Mouse (Mus musculus) limb, embryonic 14.5 days (tissue): ENCODE measurements around the gene Bbs1. TPM values are rescaled to one million over a fixed set of nuclear protein-coding genes. Genes with fewer than 3 reads are reported as not detected.
A peak's percentile ranks its signal among the peaks of the same experiment; 100 is the strongest.
"Not testable (repeated sequence)": the region's sequence is repeated elsewhere in the genome, so short reads cannot be mapped to it uniquely, and the experiment has no call there.

Experiments
- ATAC-seq: fragments of 200-750 bp; cut with Nextera tagmentation; 2 replicates; pipeline ENCODE4 v1.8.0; 2017; ENCODE audit warnings: low read depth, moderate number of reproducible peaks, moderate TSS enrichment; ENCODE audit not compliant: low FRiP score
- DNase-seq: peaks from one replicate; pipeline ENCODE4 v3.0.0-alpha.2; 2015; ENCODE audit warnings: low spot score
- H3K27ac ChIP-seq: fragments of 300-500 bp; sonication (generic); replicated peaks from 2 replicates; pipeline ENCODE4 v1.5.1; 2014; ENCODE audit warnings: low read depth, mild to moderate bottlenecking, low read length, moderate library complexity, mixed read lengths
- H3K27me3 ChIP-seq: fragments of 300-500 bp; sonication (generic); 2 replicates; pipeline ENCODE4 v1.6.1; 2014; ENCODE audit warnings: low read length, mixed read lengths; ENCODE audit not compliant: control insufficient read depth, insufficient read depth
- H3K36me3 ChIP-seq: fragments of 300-500 bp; sonication (generic); 2 replicates; pipeline ENCODE4 v1.6.1; 2014; ENCODE audit warnings: mild to moderate bottlenecking, low read length, moderate library complexity, mixed read lengths; ENCODE audit not compliant: control insufficient read depth, insufficient read depth
- H3K4me1 ChIP-seq: fragments of 300-500 bp; sonication (generic); 2 replicates; pipeline ENCODE4 v1.6.1; 2014; ENCODE audit warnings: antibody characterized with exemption, low read length, mixed read lengths; ENCODE audit not compliant: control insufficient read depth, insufficient read depth
- H3K4me2 ChIP-seq: fragments of 300-500 bp; sonication (generic); replicated peaks from 2 replicates; pipeline ENCODE4 v1.6.1; 2014; ENCODE audit warnings: low read depth, mild to moderate bottlenecking, low read length, moderate library complexity; ENCODE audit not compliant: severe bottlenecking
- H3K4me3 ChIP-seq: fragments of 300-500 bp; sonication (generic); replicated peaks from 2 replicates; pipeline ENCODE4 v1.5.1; 2014; ENCODE audit warnings: low read length
- H3K9ac ChIP-seq: fragments of 300-500 bp; sonication (generic); 2 replicates; pipeline ENCODE4 v1.6.1; 2014; ENCODE audit warnings: mild to moderate bottlenecking, low read depth, low read length, moderate library complexity; ENCODE audit not compliant: severe bottlenecking
- H3K9me3 ChIP-seq: fragments of 300-500 bp; sonication (generic); 2 replicates; pipeline ENCODE4 v1.6.1; 2016; ENCODE audit warnings: low read length; ENCODE audit not compliant: control insufficient read depth
- POLR2A ChIP-seq: fragments of 200-500 bp; IDR thresholded peaks from 2 replicates; pipeline ENCODE4 v1.8.0; 2012; ENCODE audit warnings: inconsistent platforms, mild to moderate bottlenecking, moderate library complexity, borderline replicate concordance; ENCODE audit not compliant: insufficient read depth, insufficient read length; ENCODE audit errors: extremely low read depth
- WGBS: fragments of 180-500 bp; shearing (Covaris S2); extraction: QIAGEN DNeasy Blood & Tissue Kit; methylation state at CpG from one replicate; pipeline ENCODE4 v1.1.7; 2014; 5-methylcytosine and 5-hydroxymethylcytosine counted together
- polyA plus RNA-seq, 2 experiments: library from polyadenylated mRNA; depleted of rRNA in 1 of 2; stranded (reverse) in 1 of 2; unstranded in 1 of 2; fragments of >200 nt; fragmentation: Nextera tagmentation in 1 of 2; extraction: Ambion mirVana in 1 of 2; gene quantifications; 2 replicates each; pipeline versions ENCODE4 v1.2.1 to v1.2.3; 2012 to 2014

Gene Bbs1
- polyA plus RNA-seq (2012; rRNA removed): 7.6 and 8.1 TPM in 2 replicates
- 3.8 and 4.9 TPM in 2 replicates for polyA plus RNA-seq (2014; fragmentation: Nextera tagmentation; extraction: Ambion mirVana)

- Histone ChIP-seq H3K27me3 (no peaks in the 10 kb centered on the region), H3K4me1 (peaks cover 4% of the 10 kb centered on the region; the same call in 1 of the 2 replicates), H3K9me3 (no peaks in the 10 kb centered on the region), H3K9ac (peak within 1 kb of the TSS; percentile 54), H3K36me3 (peaks cover 38% of the 10 kb centered on the region), H3K4me3 (peak within 1 kb of the TSS; percentile 63), H3K4me2 (peak within 1 kb of the TSS; percentile 60), H3K27ac (no peak within 1 kb of the TSS)
- no peak for TF ChIP-seq POLR2A
- ATAC-seq: peak; percentile 78; the same call in 1 of the 2 replicates
- WGBS: 9% methylated on average over 31 of the region's 31 CpGs
- peak; percentile 82 for DNase-seq
Measured at GRCm38 (mm10) chr19:4905979-4906794, at the start of gene Bbs1. Gene Bbs1 (minus strand): TSS chr19:4906628.

GRCm38 (mm10) chr19:4948641-4949040 lies 42.2 kb upstream of the Bbs1 start:
- 80% methylated on average over 9 of the region's 9 CpGs for WGBS
- H3K27ac ChIP-seq, H3K9ac ChIP-seq, H3K4me2 ChIP-seq, H3K9me3 ChIP-seq, H3K27me3 ChIP-seq, DNase-seq, ATAC-seq, H3K36me3 ChIP-seq, H3K4me1 ChIP-seq, H3K4me3 ChIP-seq: not testable (repeated sequence)

GRCm38 (mm10) chr19:4945540-4945939 lies 39.1 kb upstream of the Bbs1 start:
- Histone ChIP-seq H3K36me3 (no peaks in the 10 kb centered on the region), H3K9ac (no peak overlapping the region), H3K27me3 (no peaks in the 10 kb centered on the region), H3K4me1 (peaks cover 9% of the 10 kb centered on the region), H3K27ac (no peak overlapping the region), H3K4me3 (no peak overlapping the region), H3K4me2 (no peak overlapping the region), H3K9me3 (no peaks in the 10 kb centered on the region)
- no peak for DNase-seq
- WGBS: 37% methylated on average over 6 of the region's 6 CpGs
- no peak for TF ChIP-seq POLR2A
- ATAC-seq: no peak

- Histone ChIP-seq H3K4me1 (peaks cover 9% of the 10 kb centered on the region), H3K9me3 (no peaks in the 10 kb centered on the region), H3K27ac (no peak overlapping the region), H3K4me2 (peak overlapping the region; percentile 87), H3K9ac (peak overlapping the region; percentile 66), H3K27me3 (no peaks in the 10 kb centered on the region), H3K4me3 (peak overlapping the region; percentile 67), H3K36me3 (no peaks in the 10 kb centered on the region)
- DNase-seq (no peak), ATAC-seq (peak; percentile 60)
- WGBS: 5% methylated on average over 13 of the region's 13 CpGs
- TF ChIP-seq POLR2A: no peak
Measured at GRCm38 (mm10) chr19:4943253-4943588, 36.8 kb upstream of the Bbs1 start.

- Histone ChIP-seq H3K27me3 (no peaks in the 10 kb centered on the region), H3K9me3 (no peaks in the 10 kb centered on the region), H3K9ac (peak within 1 kb of the TSS; percentile 66), H3K27ac (no peak within 1 kb of the TSS), H3K4me3 (peak within 1 kb of the TSS; percentile 67), H3K36me3 (no peaks in the 10 kb centered on the region), H3K4me1 (peaks cover 9% of the 10 kb centered on the region), H3K4me2 (peak within 1 kb of the TSS; percentile 87)
- DNase-seq: peak; percentile 70
- ATAC-seq: peak; percentile 98
- WGBS: 1% methylated on average over 39 of the region's 55 CpGs
- no peak for TF ChIP-seq POLR2A
Measured at GRCm38 (mm10) chr19:4942551-4943252, 36.3 kb upstream of the Bbs1 start, which contains the start of gene Peli3. Gene Peli3 (minus strand): TSS chr19:4943127.
